Mouse (Mus musculus) bone marrow macrophage, adult 2 months (primary cell): ENCODE data around the gene Tmsb15b2. TPM values are rescaled to one million over a fixed set of nuclear protein-coding genes. Genes with fewer than 3 reads are reported as not detected.
"Not testable (repeated sequence)": the region's sequence is repeated elsewhere in the genome, so short reads cannot be mapped to it uniquely, and the experiment has no call there.

Experiments used
- H3K27ac ChIP-seq: 2 replicates; pipeline ENCODE4 v1.5.1; 2012; ENCODE audit warnings: low read depth, low read length; ENCODE audit not compliant: insufficient read depth
- H3K4me1 ChIP-seq: 2 replicates; pipeline ENCODE4 v1.6.1; 2012; ENCODE audit warnings: low read length; ENCODE audit not compliant: control insufficient read depth, insufficient read depth
- H3K4me3 ChIP-seq: 2 replicates; pipeline ENCODE4 v1.5.1; 2012; ENCODE audit warnings: mild to moderate bottlenecking, low read length, moderate library complexity; ENCODE audit not compliant: insufficient read depth
- CTCF ChIP-seq: IDR thresholded peaks from 2 replicates; pipeline ENCODE4 v1.5.1; 2012; ENCODE audit warnings: low read depth, mild to moderate bottlenecking, low read length, moderate library complexity
- POLR2A ChIP-seq: IDR thresholded peaks from 2 replicates; pipeline ENCODE4 v1.6.1; 2012; ENCODE audit warnings: mild to moderate bottlenecking, low read depth, low read length, borderline replicate concordance
- polyA plus RNA-seq: library from polyadenylated mRNA; stranded (reverse); fragments of >200 nt; gene quantifications from 2 replicates; pipeline ENCODE4 v1.2.4, GENCODE M21; 2012; ENCODE audit not compliant: missing spikeins, insufficient read depth, insufficient read length

Gene Tmsb15b2
- polyA plus RNA-seq, 1 experiment = 5.7 TPM

DNA sequence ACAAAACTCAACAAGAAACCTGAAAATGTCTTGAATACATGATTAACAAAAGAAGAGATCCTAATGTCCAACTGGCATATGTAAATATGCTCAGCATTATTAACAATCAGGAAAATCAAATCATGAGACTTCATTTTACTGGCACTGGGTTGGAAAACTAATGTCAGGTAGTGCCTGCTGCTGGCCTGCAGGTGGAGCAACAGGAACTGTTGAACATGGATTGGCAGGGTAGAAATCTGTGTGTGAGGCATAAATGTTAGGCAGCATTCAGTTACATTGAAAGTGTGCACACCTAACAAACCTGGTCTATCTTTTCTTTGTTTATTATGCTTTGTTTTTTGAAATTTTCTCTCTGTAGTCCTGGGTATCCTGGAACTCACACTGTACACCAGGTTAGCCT is 3.3 kb upstream of the Tmsb15b2 start:
- no peaks in the 10 kb centered on the region for H3K4me1 ChIP-seq
- no peak overlapping the region for H3K27ac ChIP-seq
- no peak overlapping the region for H3K4me3 ChIP-seq
- TF ChIP-seq POLR2A (no peak), CTCF (no peak)

DNA sequence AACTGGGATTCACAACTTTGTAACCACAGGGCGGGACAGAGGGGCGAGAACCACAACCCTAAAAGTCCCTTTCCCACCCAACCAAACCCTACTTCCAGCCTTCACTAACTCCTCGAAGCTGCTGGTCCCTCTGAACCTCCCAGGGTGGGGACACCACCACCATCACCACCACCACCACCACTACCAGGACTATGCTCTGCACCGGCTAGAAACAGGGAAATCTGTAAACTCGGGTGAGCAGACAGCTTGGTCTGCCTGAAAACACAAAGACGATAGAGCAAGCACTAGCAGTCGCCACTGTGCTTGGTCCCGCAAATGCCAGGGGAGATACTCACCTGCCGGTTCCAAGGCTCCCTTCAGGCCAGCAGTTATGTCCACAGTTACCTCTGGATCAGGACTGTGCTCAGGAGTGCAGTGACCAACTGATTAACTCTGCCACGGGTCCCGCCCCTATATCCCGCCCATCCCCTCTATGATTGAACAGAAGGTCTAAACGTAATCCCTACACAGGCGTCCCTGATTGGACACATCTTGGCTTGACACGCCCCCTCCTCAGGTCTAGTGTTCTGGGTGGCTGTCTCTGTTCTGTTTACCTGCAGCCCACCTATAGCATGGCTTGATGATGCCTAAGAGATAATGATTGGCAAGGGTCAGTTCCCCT is 1.3 kb upstream of the Tmsb15b2 start, which contains the start of the genes Tmsb15l and Tmsb15b1:
TSS of gene Tmsb15l (minus strand) at position 446 of the 661 bp plus-strand sequence.
TSS of gene Tmsb15b1 (minus strand) at position 451 of the 661 bp plus-strand sequence.
- Histone ChIP-seq H3K4me1 (no peaks in the 10 kb centered on the region), H3K4me3 (no peak within 1 kb of the TSS), H3K27ac (no peak within 1 kb of the TSS)
- TF ChIP-seq POLR2A (no peak), CTCF (no peak)

DNA sequence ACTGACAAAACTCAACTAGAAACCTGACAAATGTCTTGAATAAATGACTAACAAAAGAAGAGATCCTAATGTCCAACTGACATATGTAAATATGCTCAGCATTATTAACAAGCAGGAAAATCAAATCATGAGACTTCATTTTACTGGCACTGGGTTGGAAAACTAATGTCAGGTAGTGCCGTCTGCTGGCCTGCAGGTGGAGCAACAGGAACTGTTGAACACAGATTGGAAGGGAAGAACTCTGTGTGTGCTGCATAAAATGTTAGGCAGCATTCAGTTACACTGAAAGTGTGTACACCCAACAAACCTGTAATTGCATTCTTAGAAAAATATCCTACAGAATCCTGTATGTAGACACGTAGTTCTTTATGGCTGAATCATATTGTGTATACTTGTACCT is 15.6 kb downstream of the Tmsb15b2 start:
- TF ChIP-seq POLR2A (no peak), CTCF (no peak)
- H3K4me3 ChIP-seq = no peak overlapping the region
- H3K4me1 ChIP-seq = no peaks in the 10 kb centered on the region
- no peak overlapping the region for H3K27ac ChIP-seq

DNA sequence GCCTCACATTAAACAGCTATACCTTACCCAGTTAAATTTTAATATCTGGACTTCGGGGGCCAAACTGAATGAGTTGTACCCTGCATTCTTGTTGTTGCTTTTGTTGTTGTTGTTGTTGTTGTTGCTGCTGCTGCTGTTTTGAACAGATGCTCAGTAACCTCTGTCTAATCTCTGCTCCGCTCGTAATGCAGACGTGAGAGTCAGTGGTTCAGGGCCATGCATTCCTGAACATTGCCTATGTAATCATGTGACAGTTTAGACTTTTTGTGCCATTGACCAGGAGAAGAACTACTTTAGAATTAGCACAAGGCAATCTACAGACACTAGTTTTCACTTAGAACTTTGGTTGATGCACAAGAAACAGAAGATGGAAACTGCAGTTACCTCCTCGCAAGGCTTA is 17.0 kb downstream of the Tmsb15b2 start:
- not testable (repeated sequence) for H3K27ac ChIP-seq, H3K4me1 ChIP-seq, H3K4me3 ChIP-seq

DNA sequence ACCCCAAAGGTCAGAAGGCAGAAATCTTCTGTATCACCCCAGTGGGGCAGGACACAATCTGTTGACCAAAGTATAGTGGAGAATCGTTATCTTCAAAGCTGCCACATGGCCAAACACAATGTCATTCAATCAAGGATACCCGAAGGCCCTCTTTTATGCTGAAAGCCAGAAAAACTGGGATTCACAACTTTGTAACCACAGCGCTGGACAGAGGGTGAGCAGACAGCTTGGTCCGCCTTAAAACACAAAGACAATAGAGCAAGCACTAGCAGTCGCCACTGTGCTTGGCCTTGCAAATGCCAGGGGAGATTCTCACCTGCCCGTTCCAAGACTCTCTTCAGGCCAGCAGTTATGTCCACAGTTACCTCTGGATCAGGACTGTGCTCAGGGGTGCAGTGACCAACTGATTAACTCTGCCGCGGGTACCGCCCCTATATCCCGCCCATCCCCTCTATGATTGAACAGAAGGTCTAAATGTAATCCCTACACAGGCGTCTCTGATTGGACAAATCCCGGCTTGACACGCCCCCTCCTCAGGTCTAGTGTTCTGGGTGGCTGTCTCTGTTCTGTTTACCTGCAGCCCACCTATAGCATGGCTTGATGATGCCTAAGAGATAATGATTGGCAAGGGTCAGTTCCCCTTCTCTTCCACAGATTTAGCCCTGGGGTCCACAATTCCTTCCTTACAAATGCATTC is 17.6 kb downstream of the Tmsb15b2 start:
- H3K27ac ChIP-seq, H3K4me3 ChIP-seq, H3K4me1 ChIP-seq: not testable (repeated sequence)

DNA sequence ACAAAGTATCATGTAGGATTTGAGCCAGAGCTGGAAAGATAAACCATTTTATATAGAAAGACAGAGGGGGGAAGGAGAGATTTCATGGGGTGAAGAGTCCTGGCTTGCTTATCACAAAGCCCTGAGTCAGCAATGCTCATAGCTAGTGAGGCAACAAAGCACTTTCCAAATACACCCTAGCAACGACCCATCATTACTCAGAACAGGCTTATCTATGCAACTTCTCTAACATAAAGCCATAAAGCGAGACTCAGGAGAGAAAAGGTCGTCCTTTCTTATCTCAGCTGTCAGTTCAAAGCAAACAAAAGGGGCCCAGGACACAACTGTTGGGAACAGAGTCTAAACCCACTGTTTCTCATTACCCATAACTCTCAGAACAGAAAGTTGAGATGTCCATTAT is 37.3 kb downstream of the Tmsb15b2 start:
- TF ChIP-seq POLR2A (no peak), CTCF (no peak)
- Histone ChIP-seq H3K4me3 (no peak overlapping the region), H3K4me1 (no peaks in the 10 kb centered on the region), H3K27ac (no peak overlapping the region)

DNA sequence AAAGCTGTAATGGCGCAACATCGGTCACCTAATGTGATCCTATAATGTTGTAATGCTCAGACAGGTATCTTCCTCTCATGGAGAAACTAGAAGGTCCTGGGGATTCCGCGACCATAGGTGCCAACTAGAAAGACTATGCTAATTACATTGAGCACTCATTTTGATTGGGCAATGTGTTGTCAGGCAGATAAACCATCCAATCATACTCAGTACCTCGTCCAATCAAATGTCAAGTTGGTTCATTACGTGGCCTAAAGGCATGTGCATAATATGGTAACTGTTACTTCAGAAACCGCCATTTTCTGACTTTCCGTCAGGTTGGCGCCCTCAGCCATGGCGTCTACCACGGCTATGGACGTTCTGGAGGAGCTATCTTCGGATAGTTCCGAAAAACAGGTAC is 48.3 kb downstream of the Tmsb15b2 start, which contains the start of gene H2bfm:
TSS of gene H2bfm (plus strand) at position 295 of the 400 bp plus-strand sequence.
- TF ChIP-seq POLR2A (no peak), CTCF (no peak)
- no peak within 1 kb of the TSS for H3K27ac ChIP-seq
- no peaks in the 10 kb centered on the region for H3K4me1 ChIP-seq
- no peak within 1 kb of the TSS for H3K4me3 ChIP-seq

DNA sequence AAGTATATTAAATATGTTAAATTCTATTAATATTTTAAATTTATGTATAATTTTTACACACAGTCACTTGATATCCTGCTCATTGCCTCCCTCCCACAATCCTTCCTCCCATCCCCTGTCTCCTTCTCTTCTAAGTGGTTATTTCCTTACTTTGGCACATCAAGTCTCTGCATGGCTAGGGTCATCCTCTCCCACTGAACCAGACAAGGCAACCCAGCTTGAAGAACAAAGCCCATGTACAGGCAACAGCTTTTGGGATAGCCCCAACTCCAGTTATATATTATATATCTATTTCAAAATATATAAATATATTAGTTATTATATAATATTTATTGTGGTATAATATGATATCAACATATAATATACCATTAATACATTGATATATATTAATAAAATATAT is 49.4 kb downstream of the Tmsb15b2 start:
- H3K27ac ChIP-seq = no peak overlapping the region
- no peaks in the 10 kb centered on the region for H3K4me1 ChIP-seq
- H3K4me3 ChIP-seq = no peak overlapping the region
- no peak for TF ChIP-seq POLR2A
- TF ChIP-seq CTCF = no peak

Other genes starting within 250 kb of the Tmsb15b2 start
- 185 TPM in 2 replicates for gene Morf4l2, start 231.8 kb downstream of the Tmsb15b2 start, polyA plus RNA-seq
- gene Glra4, start 195.4 kb downstream of the Tmsb15b2 start, polyA plus RNA-seq = not detected in 2 replicates
- gene Plp1, start 152.8 kb downstream of the Tmsb15b2 start, polyA plus RNA-seq = 0.31 and 0.53 TPM in 2 replicates
- gene Rab9b, start 106.7 kb downstream of the Tmsb15b2 start, polyA plus RNA-seq = not detected in 2 replicates
- not detected in 2 replicates for gene H2bfm, start 48.2 kb downstream of the Tmsb15b2 start, polyA plus RNA-seq
- not detected in 2 replicates for gene Tmsb15l, start 1.4 kb upstream of the Tmsb15b2 start, polyA plus RNA-seq
- 6.1 and 7.2 TPM in 2 replicates for gene Tmsb15b1, start 1.4 kb upstream of the Tmsb15b2 start, polyA plus RNA-seq
- gene Zcchc18, start 17.7 kb upstream of the Tmsb15b2 start, polyA plus RNA-seq = not detected in 2 replicates
- 6.1 and 7.8 TPM in 2 replicates for gene Slc25a53, start 62.8 kb upstream of the Tmsb15b2 start, polyA plus RNA-seq
- gene Fam199x, start 74.1 kb upstream of the Tmsb15b2 start, polyA plus RNA-seq = 5.4 and 5.9 TPM in 2 replicates
- 0.48 TPM in 1 of 2 replicates, not detected in the other for gene Esx1, start 146.6 kb upstream of the Tmsb15b2 start, polyA plus RNA-seq